Mouse (Mus musculus): ENCODE measurements at regions not wholly inside any gene's neighbourhood (a gene's known extent, or its start where the extent isn't known, plus 50 kb on each side); places are given as distances from the start of the nearest gene placed in this dataset.

- Histone ChIP-seq H3K9ac (replicated peaks; ENCODE audit: low read length) (no peak overlapping the region), H3K9me3 (replicated peaks; ENCODE audit: control insufficient read depth, low read length) (no peaks in the 10 kb centered on the region), H3K4me3 (ENCODE audit: low read depth, low read length) (no peak overlapping the region), H3K27ac (replicated peaks; ENCODE audit: low read depth, low read length) (no peak overlapping the region), H3K4me1 (ENCODE audit: control insufficient read depth, insufficient read depth, low read length) (no peaks in the 10 kb centered on the region), H3K27me3 (ENCODE audit: control insufficient read depth, insufficient read depth, low read length) (no peaks in the 10 kb centered on the region), H3K4me2 (ENCODE audit: low read depth, low read length) (no peak overlapping the region), H3K36me3 (replicated peaks; ENCODE audit: control insufficient read depth, insufficient read depth, low read depth, low read length) (no peaks in the 10 kb centered on the region)
- no peak for ATAC-seq (replicated peaks; ENCODE audit: insufficient number of reproducible peaks, low FRiP score, low TSS enrichment, low read depth)
- no peak for DNase-seq (ENCODE audit: low spot score)
- 89% methylated on average over 4 of the region's 4 CpGs for WGBS
These were observed 59.4 kb upstream of the Ankfn1 start for GRCm38 (mm10) chr11:89836897-89837296.

- Histone ChIP-seq H3K9ac (replicated peaks; ENCODE audit: low read length) (no peak overlapping the region), H3K4me2 (ENCODE audit: low read depth, low read length) (no peak overlapping the region), H3K36me3 (replicated peaks; ENCODE audit: control insufficient read depth, insufficient read depth, low read depth, low read length) (no peaks in the 10 kb centered on the region), H3K27me3 (ENCODE audit: control insufficient read depth, insufficient read depth, low read length) (no peaks in the 10 kb centered on the region), H3K27ac (replicated peaks; ENCODE audit: low read depth, low read length) (no peak overlapping the region), H3K4me1 (ENCODE audit: control insufficient read depth, insufficient read depth, low read length) (no peaks in the 10 kb centered on the region), H3K4me3 (ENCODE audit: low read depth, low read length) (no peak overlapping the region), H3K9me3 (replicated peaks; ENCODE audit: control insufficient read depth, low read length) (no peaks in the 10 kb centered on the region)
- no peak for DNase-seq (ENCODE audit: low spot score)
- WGBS = 83% methylated on average over 4 of the region's 4 CpGs
- no peak for ATAC-seq (replicated peaks; ENCODE audit: insufficient number of reproducible peaks, low FRiP score, low TSS enrichment, low read depth)
These were observed 56.6 kb upstream of the Ankfn1 start for GRCm38 (mm10) chr11:89834068-89834467.

GRCm38 (mm10) chr11:89831577-89832110, 54.2 kb upstream of the Ankfn1 start:
- no peak overlapping the region for H3K4me2 ChIP-seq (ENCODE audit: low read depth, low read length)
- ATAC-seq (replicated peaks; ENCODE audit: insufficient number of reproducible peaks, low FRiP score, low TSS enrichment, low read depth) = 0 out of 2 replicates have a peak, but pooled peaks have one; percentile 39
- 77% methylated on average over 8 of the region's 8 CpGs for WGBS

More at GRCm38 (mm10) chr11:89831577-89832110, 54.2 kb upstream of the Ankfn1 start:
- Histone ChIP-seq H3K27ac (replicated peaks; ENCODE audit: low read depth, low read length) (no peak overlapping the region), H3K9me3 (replicated peaks; ENCODE audit: control insufficient read depth, low read length) (no peaks in the 10 kb centered on the region), H3K4me3 (ENCODE audit: low read depth, low read length) (no peak overlapping the region), H3K36me3 (replicated peaks; ENCODE audit: control insufficient read depth, insufficient read depth, low read depth, low read length) (no peaks in the 10 kb centered on the region), H3K27me3 (ENCODE audit: control insufficient read depth, insufficient read depth, low read length) (no peaks in the 10 kb centered on the region), H3K9ac (replicated peaks; ENCODE audit: low read length) (no peak overlapping the region), H3K4me1 (ENCODE audit: control insufficient read depth, insufficient read depth, low read length) (no peaks in the 10 kb centered on the region)
- no peak for DNase-seq (ENCODE audit: low spot score)
